Mouse (Mus musculus) heart, embryonic 11.5 days (tissue): ENCODE data around the gene Tmem245. TPM values are rescaled to one million over a fixed set of nuclear protein-coding genes. Genes with fewer than 3 reads are reported as not detected.

ENCODE experiments used
- ATAC-seq: fragments of 200-750 bp; cut with Nextera tagmentation; replicated peaks from 2 replicates; pipeline ENCODE4 v1.8.0; 2017; ENCODE audit warnings: moderate library complexity; ENCODE audit not compliant: insufficient number of reproducible peaks, low FRiP score, low TSS enrichment
- H3K27ac ChIP-seq: fragments of 300-500 bp; sonication (generic); 2 replicates; pipeline ENCODE4 v1.5.1; 2014; ENCODE audit warnings: mild to moderate bottlenecking, low read depth, low read length
- H3K27me3 ChIP-seq: fragments of 300-500 bp; sonication (generic); 2 replicates; pipeline ENCODE4 v1.6.1; 2014; ENCODE audit warnings: mild to moderate bottlenecking, low read length, mixed read lengths; ENCODE audit not compliant: control insufficient read depth, insufficient read depth
- H3K36me3 ChIP-seq: fragments of 300-500 bp; sonication (generic); 2 replicates; pipeline ENCODE4 v1.6.1; 2014; ENCODE audit warnings: mild to moderate bottlenecking, low read length, moderate library complexity, mixed read lengths; ENCODE audit not compliant: control insufficient read depth, insufficient read depth
- H3K4me1 ChIP-seq: fragments of 300-500 bp; sonication (generic); 2 replicates; pipeline ENCODE4 v1.6.1; 2014; ENCODE audit warnings: low read length; ENCODE audit not compliant: control insufficient read depth, insufficient read depth
- H3K4me2 ChIP-seq: fragments of 300-500 bp; sonication (generic); 2 replicates; pipeline ENCODE4 v1.6.1; 2014; ENCODE audit warnings: mild to moderate bottlenecking, moderate library complexity
- H3K4me3 ChIP-seq: fragments of 300-500 bp; sonication (generic); 2 replicates; pipeline ENCODE4 v1.5.1; 2014; ENCODE audit warnings: low read depth, low read length
- H3K9ac ChIP-seq: fragments of 300-500 bp; sonication (generic); 2 replicates; pipeline ENCODE4 v1.6.1; 2014; ENCODE audit warnings: mild to moderate bottlenecking, low read depth, low read length, moderate library complexity
- H3K9me3 ChIP-seq: fragments of 300-500 bp; sonication (generic); replicated peaks from 2 replicates; pipeline ENCODE4 v1.6.1; 2016; ENCODE audit warnings: low read length; ENCODE audit not compliant: control insufficient read depth
- WGBS: fragments of 180-500 bp; shearing (Covaris S2); extraction: QIAGEN DNeasy Blood & Tissue Kit; methylation state at CpG from one replicate; pipeline ENCODE4 v1.1.7; 2014; ENCODE audit not compliant: insufficient replicate concordance; 5-methylcytosine and 5-hydroxymethylcytosine counted together
- polyA plus RNA-seq: library from polyadenylated mRNA; unstranded; fragments of >200 nt; fragmentation: Nextera tagmentation; extraction: Ambion mirVana; gene quantifications from 2 replicates; pipeline ENCODE4 v1.2.1, GENCODE M21; 2014

Tmem245 gene
- polyA plus RNA-seq, 1 experiment from 2014 or later = 9.7 TPM

DNA sequence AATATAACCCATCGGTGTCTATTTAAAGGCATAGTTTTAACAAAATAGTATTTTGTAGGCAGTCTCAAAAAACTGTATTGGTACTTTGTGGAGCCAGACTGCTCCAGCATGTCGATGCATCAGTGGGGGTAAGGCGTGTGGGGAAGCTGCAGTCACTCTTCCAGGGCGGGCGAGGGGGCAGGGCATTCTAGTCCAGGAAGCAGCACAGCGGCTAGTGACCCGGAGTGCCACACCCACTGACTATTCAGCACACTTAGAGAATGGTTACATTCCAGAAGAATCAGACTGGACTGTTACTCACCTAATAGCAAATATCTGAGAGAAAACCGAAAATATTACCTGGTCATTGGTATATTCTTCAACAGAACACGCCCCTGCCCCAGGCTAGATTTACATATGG is 10.3 kb upstream of the Tmem245 start:
- no peaks in the 10 kb centered on the region for H3K27me3 ChIP-seq
- no peaks in the 10 kb centered on the region for H3K9me3 ChIP-seq
- H3K4me3 ChIP-seq = no peak overlapping the region
- H3K27ac ChIP-seq = no peak overlapping the region
- H3K4me1 ChIP-seq = peaks cover 8% of the 10 kb centered on the region
- ATAC-seq = no peak
- H3K9ac ChIP-seq = no peak overlapping the region
- H3K4me2 ChIP-seq = no peak overlapping the region
- H3K36me3 ChIP-seq = no peaks in the 10 kb centered on the region
- 39% methylated on average over 9 of the region's 9 CpGs for WGBS

DNA sequence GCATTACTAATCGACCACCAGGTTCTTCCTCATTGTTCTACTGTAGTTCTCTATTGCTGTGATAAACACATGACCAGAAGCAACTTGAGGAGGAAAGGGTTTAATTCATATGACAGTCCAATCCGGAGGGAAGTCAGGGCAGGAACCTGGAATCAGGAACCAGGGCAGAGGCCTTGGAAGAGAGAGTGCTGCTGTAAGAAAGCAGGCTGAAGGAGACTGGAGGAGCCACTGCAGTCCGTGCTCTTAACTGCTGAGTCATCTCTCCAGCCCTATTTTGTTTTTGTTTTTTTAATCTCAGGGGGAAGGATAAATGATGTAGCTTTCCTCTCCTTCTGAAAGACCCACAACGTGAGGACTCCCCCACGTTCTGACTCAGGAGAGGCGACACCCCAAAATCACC is 6.0 kb upstream of the Tmem245 start:
- H3K36me3 ChIP-seq = no peaks in the 10 kb centered on the region
- H3K27me3 ChIP-seq = no peaks in the 10 kb centered on the region
- H3K4me2 ChIP-seq = no peak overlapping the region
- WGBS = 42% methylated on average over 6 of the region's 6 CpGs
- H3K4me3 ChIP-seq = no peak overlapping the region
- H3K9ac ChIP-seq = no peak overlapping the region
- ATAC-seq = no peak
- no peak overlapping the region for H3K27ac ChIP-seq
- no peaks in the 10 kb centered on the region for H3K9me3 ChIP-seq
- peaks cover 8% of the 10 kb centered on the region for H3K4me1 ChIP-seq

DNA sequence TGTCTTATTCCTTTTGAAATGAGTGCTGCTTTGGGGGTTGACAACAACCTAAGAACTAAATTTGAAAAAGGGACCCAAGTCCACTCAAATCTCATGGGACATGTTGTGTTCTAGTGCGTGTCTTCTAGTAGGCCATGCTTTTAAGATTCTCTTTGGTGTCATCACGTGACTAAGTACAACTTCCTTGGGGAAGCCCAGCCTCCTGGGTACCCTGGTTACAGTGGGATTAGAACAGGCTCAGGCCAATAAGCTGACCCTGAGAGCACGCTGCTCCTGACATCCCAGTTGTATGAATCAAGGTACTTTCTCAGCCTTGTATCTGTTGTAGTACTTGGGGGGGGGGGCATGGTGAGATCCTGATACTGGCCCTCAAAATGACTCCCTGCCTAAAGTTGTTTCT is 4.5 kb upstream of the Tmem245 start:
- Histone ChIP-seq H3K4me1 (peaks cover 6% of the 10 kb centered on the region; the same call in 1 of the 2 replicates), H3K27ac (no peak overlapping the region), H3K4me3 (no peak overlapping the region), H3K9me3 (no peaks in the 10 kb centered on the region), H3K4me2 (no peak overlapping the region), H3K36me3 (no peaks in the 10 kb centered on the region), H3K9ac (no peak overlapping the region), H3K27me3 (no peaks in the 10 kb centered on the region)
- no peak for ATAC-seq
- WGBS = 88% methylated on average over 3 of the region's 3 CpGs

DNA sequence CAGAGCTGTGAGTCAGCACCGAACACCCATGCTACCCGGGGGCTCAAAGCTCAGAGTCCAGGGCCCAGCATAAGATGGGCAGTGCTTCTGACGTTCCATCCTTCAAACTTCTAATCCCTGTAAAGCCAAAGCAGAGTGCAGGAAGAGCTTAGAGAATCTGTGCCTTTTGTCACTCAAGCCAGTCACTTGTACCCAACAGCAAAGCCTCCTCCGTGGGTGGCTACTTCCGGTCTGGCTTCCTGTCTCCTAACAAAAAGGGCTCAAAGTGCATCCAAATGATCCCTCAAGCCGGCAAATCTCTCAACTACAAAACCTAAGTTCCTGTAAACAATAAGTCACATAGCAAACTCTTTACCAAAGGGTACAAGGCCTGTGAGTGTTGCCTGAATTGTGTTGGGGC is 2.3 kb upstream of the Tmem245 start:
- Histone ChIP-seq H3K27me3 (no peaks in the 10 kb centered on the region), H3K36me3 (no peaks in the 10 kb centered on the region), H3K9me3 (no peaks in the 10 kb centered on the region), H3K4me2 (no peak overlapping the region), H3K4me1 (peaks cover 12% of the 10 kb centered on the region), H3K27ac (no peak overlapping the region), H3K4me3 (no peak overlapping the region), H3K9ac (no peak overlapping the region)
- ATAC-seq = no peak
- 55% methylated on average over 6 of the region's 6 CpGs for WGBS

DNA sequence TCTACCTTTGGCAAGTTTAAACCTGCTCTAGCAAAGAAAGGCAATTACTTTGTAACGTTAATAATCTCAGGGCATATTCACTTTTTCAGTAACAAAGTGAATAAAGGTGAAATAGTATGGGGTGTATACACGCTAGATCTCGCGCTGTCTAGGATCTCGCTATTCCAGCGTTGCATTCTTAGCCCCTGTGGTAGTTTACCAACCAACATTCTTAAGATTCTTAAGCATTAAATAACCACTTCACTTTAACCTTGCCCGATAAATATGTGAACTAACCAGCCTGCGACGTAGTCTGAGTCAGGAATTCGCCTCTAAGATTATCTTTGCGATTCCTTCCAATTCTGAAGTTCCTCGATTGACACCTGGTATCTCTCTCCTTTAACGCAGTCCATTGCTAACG is 1.1 kb downstream of the Tmem245 start:
- no peak for ATAC-seq
- H3K27me3 ChIP-seq = no peaks in the 10 kb centered on the region
- peaks cover 40% of the 10 kb centered on the region for H3K4me1 ChIP-seq
- H3K4me2 ChIP-seq = peak overlapping the region; percentile 86
- peak overlapping the region; percentile 86 for H3K9ac ChIP-seq
- 1% methylated on average over 14 of the region's 14 CpGs for WGBS
- no peaks in the 10 kb centered on the region for H3K36me3 ChIP-seq
- H3K9me3 ChIP-seq = no peaks in the 10 kb centered on the region
- peak overlapping the region; percentile 84 for H3K27ac ChIP-seq
- peak overlapping the region; percentile 56 for H3K4me3 ChIP-seq

DNA sequence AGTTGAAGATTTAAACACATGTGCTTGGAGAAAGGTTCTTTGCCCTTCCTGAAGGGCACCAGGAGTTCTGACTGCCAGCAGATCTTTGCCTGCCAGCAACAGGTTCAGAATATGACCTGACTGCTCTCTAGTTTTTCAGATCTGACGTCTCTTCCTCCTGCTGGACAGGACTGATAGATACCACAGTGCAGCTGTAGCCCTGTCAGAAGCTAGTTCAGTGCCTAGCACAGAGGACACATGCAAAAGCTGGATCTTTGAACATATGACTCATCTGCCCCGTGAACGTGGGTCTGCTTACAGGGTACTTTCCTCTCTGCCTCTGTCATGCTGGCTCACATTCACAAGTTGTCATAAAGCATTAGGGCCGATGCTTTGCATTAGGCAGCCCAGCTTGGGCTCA is 3.0 kb downstream of the Tmem245 start:
- 38% methylated on average over 4 of the region's 4 CpGs for WGBS
- H3K4me1 ChIP-seq = peaks cover 55% of the 10 kb centered on the region

DNA sequence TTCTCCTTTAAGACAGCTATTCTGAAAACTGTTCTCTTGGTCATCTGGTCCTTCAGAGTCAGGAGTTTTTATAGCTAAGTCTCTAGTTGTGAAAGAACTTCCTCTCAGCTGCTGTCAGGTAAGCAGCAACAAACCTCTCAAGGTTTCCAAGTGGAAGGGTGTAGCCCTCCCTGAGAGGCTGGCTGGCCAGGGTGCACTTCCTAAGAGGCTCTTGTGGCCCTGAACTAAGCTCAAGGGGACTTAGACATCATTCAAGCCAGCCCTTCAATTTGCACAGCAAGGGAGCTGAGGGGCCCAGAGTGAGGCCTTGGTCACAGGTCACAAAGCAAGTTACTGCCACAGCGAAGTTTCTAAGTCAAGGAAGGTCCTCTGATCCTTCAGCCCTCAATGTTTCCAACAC is 4.0 kb downstream of the Tmem245 start:
- no peak overlapping the region; the same call in 1 of the 2 replicates for H3K4me2 ChIP-seq
- 59% methylated on average over 1 of the region's 1 CpGs for WGBS
- H3K9me3 ChIP-seq = no peaks in the 10 kb centered on the region
- H3K27ac ChIP-seq = peak overlapping the region; percentile 50
- H3K4me3 ChIP-seq = no peak overlapping the region
- H3K9ac ChIP-seq = peak overlapping the region; percentile 43; the same call in 1 of the 2 replicates
- ATAC-seq = no peak
- peaks cover 62% of the 10 kb centered on the region for H3K4me1 ChIP-seq
- H3K27me3 ChIP-seq = no peaks in the 10 kb centered on the region
- H3K36me3 ChIP-seq = peaks cover 2% of the 10 kb centered on the region; the same call in 1 of the 2 replicates

More for the DNA sequence above, 3.0 kb downstream of the Tmem245 start:
- H3K4me3 ChIP-seq = no peak overlapping the region
- peak overlapping the region; percentile 47 for H3K9ac ChIP-seq
- 0 out of 2 replicates have a peak overlapping the region, but pooled peaks have one; percentile 31 for H3K27ac ChIP-seq
- H3K9me3 ChIP-seq = no peaks in the 10 kb centered on the region
- peak overlapping the region; percentile 43 for H3K4me2 ChIP-seq
- no peak for ATAC-seq
- H3K36me3 ChIP-seq = no peaks in the 10 kb centered on the region
- no peaks in the 10 kb centered on the region for H3K27me3 ChIP-seq

DNA sequence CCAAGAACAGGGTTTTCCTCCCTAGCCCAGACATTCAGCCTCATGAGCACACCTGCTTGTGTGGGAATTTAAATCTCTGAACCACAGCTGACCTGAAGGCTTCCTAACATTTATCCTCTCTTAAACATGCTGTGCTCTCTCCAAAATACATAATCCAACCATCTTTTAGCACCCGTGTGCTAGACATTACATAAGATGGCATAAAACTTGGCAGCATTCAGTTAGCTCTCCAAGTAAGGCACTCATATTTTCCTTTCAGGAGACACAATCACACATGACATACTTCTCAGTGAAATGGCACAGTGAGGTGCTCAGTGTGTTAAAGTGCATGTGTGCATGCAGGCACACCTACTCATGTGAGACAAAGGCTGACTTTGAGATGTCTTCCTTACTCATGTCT is 4.7 kb downstream of the Tmem245 start:
- 89% methylated on average over 1 of the region's 1 CpGs for WGBS
- Histone ChIP-seq H3K27me3 (no peaks in the 10 kb centered on the region), H3K4me3 (no peak overlapping the region), H3K9me3 (no peaks in the 10 kb centered on the region), H3K9ac (no peak overlapping the region), H3K4me2 (peak overlapping the region; percentile 34), H3K36me3 (peaks cover 2% of the 10 kb centered on the region; the same call in 1 of the 2 replicates), H3K27ac (peak overlapping the region; percentile 41; the same call in 1 of the 2 replicates), H3K4me1 (peaks cover 63% of the 10 kb centered on the region)
- no peak for ATAC-seq

DNA sequence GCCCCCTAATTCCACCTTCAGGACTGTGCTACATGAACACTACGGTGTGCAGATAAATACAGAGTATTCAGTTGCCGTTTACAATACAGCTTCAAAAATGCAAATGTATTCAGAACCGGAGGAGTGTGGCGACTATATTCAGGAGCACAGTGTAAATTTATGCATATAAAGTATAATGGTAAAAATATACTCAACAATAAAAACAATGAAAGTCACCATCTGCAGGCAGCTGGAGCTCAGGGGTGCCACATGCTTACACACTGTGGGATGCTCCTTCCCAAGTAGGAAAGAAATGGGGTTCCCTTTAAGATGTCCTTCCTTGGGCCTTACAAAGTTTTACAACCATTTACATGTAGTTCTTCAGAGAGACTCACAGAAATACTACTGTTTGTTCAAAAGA is 5.8 kb downstream of the Tmem245 start:
- peaks cover 2% of the 10 kb centered on the region; the same call in 1 of the 2 replicates for H3K36me3 ChIP-seq
- H3K27me3 ChIP-seq = no peaks in the 10 kb centered on the region
- no peak overlapping the region for H3K9ac ChIP-seq
- no peak overlapping the region for H3K4me3 ChIP-seq
- no peak for ATAC-seq
- H3K9me3 ChIP-seq = no peaks in the 10 kb centered on the region
- no peak overlapping the region for H3K4me2 ChIP-seq
- WGBS = 80% methylated on average over 4 of the region's 4 CpGs
- H3K4me1 ChIP-seq = peaks cover 72% of the 10 kb centered on the region
- H3K27ac ChIP-seq = no peak overlapping the region
